Mouse (Mus musculus) large intestine, adult 2 months (tissue): ENCODE measurements at regions not wholly inside any gene's neighbourhood (a gene's known extent, or its start where the extent isn't known, plus 50 kb on each side); places are given as distances from the start of the nearest gene placed in this dataset.

Source experiments
- DNase-seq: peaks from one replicate; pipeline ENCODE4 v3.0.0-alpha.2; 2012; ENCODE audit warnings: low read depth, low spot score
- WGBS: fragments of 180-500 bp; shearing (Covaris S2); methylation state at CpG from one replicate; pipeline ENCODE4 v1.1.7; 2018; 5-methylcytosine and 5-hydroxymethylcytosine counted together

- no peak for DNase-seq
- 43% methylated on average over 2 of the region's 2 CpGs for WGBS
Observed at GRCm38 (mm10) chr12:7906831-7907230, 70.6 kb upstream of the Apob start.

GRCm38 (mm10) chr12:7909746-7910360 lies 67.6 kb upstream of the Apob start:
- DNase-seq, result no peak
- 74% methylated on average over 9 of the region's 9 CpGs for WGBS

DNA sequence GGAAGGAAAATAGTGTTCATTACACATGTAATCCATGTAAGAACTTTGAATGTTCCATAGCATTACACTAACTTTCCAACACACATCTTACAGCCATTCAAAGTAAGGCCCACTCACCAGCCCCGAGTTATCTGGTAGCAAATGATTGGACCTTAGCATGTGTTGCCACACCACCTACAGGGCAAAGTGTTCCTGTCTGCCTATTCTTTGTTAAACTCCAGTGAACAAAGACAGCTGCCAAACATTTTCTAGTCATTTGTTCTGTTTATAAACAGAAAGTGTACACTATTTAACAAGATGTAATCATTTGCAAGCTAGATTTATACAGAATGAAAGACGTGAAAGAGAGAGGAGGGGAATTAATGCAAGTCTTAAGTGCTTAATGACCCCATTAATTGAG lies 66.9 kb upstream of the Apob start:
- no peak for DNase-seq
- 54% methylated on average over 2 of the region's 2 CpGs for WGBS

- DNase-seq, result no peak
- 76% methylated on average over 1 of the region's 1 CpGs for WGBS
Observed at GRCm38 (mm10) chr12:7918385-7918784, 59.1 kb upstream of the Apob start.

DNA sequence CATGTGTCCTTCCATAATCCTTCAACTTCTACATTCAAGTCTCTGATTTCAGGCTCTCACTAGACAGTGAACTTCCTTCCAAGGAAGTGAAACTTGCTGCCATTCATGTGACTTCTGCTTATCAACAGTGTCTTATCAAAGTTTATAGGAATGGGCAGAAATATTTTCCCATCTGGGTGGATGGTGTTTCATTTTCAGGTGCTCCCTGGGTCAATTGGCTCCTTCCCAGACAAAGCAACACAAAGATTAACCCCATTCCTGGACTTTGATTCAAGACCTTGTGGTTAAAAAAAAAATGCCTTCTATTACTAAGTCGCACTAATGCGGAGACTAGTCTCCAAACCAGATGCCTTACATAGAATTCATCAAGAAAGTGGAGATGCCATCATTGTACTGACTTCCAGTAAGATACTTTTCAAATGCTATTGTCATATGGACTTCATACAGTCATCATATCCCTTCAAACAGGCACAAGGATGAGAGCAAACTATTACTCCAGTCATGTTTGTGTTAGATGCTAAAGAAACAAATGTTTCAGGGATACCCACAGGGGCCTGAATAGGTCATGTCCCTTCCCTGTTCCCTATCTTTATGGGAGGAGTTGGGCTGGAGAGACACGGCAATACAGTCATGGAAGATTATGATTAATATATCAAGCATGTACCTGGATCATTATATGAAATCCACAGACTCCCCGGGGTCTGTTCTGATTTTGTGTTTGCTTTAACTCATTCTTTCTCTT lies 58.3 kb upstream of the Apob start:
- WGBS, result 34% methylated on average over 4 of the region's 4 CpGs
- peak; percentile 39 for DNase-seq

DNA sequence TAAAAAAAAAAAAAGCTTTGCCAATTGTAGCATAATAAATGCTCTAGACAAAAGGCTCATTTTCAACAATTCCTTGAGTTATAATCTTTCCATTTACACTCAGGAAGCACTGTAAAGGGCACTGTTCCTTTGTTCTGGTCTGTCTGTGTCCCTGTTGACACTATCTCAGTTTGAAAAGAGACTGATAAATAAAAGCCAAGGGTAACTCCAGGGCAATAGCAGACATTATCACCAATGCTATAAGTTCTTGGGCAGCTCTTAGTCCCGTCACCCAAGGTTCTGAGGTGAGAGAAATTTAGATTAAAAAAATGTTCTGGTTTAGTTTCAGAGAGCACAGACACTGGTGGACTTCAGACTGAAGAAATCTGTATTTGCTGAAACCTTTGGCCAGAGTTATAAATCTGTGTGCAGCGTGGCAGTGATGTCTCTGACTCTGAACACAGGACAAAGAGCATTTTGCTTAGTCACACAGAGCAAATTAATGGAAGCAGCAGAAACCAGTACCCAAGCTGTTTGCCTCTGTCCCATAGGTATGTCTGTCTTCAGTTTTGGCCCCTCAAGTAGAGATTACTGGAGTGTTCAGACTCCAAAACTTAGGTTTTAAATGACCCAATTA lies 57.6 kb upstream of the Apob start:
- WGBS, result 29% methylated on average over 2 of the region's 2 CpGs
- DNase-seq, result peak; percentile 29

- WGBS, result 44% methylated on average over 1 of the region's 1 CpGs
- no peak for DNase-seq
Observed at GRCm38 (mm10) chr12:7920888-7921287, 56.6 kb upstream of the Apob start.
